Mouse (Mus musculus): ENCODE measurements around the gene Cat.

GRCm38 (mm10) chr2:103448947-103449560, 35.9 kb downstream of the Cat start:
- no peak for TF ChIP-seq POLR2A (IDR thresholded peaks at IDR 0.05; ENCODE audit: insufficient read length, low read depth)
- no peak for TF ChIP-seq MYOG (IDR thresholded peaks at IDR 0.05; ENCODE audit: control insufficient read depth in 1 of 3, insufficient read depth in 1 of 3, insufficient read length in 2 of 3, low read depth in 2 of 3)
- TF ChIP-seq TCF3 (IDR thresholded peaks at IDR 0.05; ENCODE audit: insufficient read length, low read depth), result no peak
- TF ChIP-seq USF1 (IDR thresholded peaks at IDR 0.05; ENCODE audit: low read depth), result no peak

Measured in myocyte (in vitro differentiated cells).